Mouse (Mus musculus) testis, adult 2 months (tissue): ENCODE measurements around the gene Tanc1. TPM values are rescaled to one million over a fixed set of nuclear protein-coding genes. Genes with fewer than 3 reads are reported as not detected.

Source experiments
- H3K27ac ChIP-seq: fragments of 200-500 bp; 2 replicates; pipeline ENCODE4 v1.5.1; 2012; ENCODE audit warnings: low read depth, low read length; ENCODE audit not compliant: control insufficient read depth, insufficient read depth
- H3K27me3 ChIP-seq: fragments of 200-500 bp; 2 replicates; pipeline ENCODE4 v1.6.1; 2012; ENCODE audit warnings: mild to moderate bottlenecking, low read length, moderate library complexity; ENCODE audit not compliant: control insufficient read depth, insufficient read depth
- H3K36me3 ChIP-seq: fragments of 200-500 bp; 2 replicates; pipeline ENCODE4 v1.6.1; 2012; ENCODE audit warnings: mild to moderate bottlenecking, low read length; ENCODE audit not compliant: control insufficient read depth, insufficient read depth
- H3K4me1 ChIP-seq: fragments of 200-500 bp; 2 replicates; pipeline ENCODE4 v1.6.1; 2012; ENCODE audit warnings: low read length; ENCODE audit not compliant: control insufficient read depth, insufficient read depth
- H3K4me3 ChIP-seq: fragments of 200-500 bp; 2 replicates; pipeline ENCODE4 v1.5.1; 2012; ENCODE audit warnings: low read depth, mild to moderate bottlenecking, low read length, moderate library complexity, mixed read lengths; ENCODE audit not compliant: control insufficient read depth
- CTCF ChIP-seq: fragments of 200-500 bp; IDR thresholded peaks from 2 replicates; pipeline ENCODE4 v1.5.1; 2012; ENCODE audit warnings: low read depth, mild to moderate bottlenecking, inconsistent platforms, low read length, moderate library complexity; ENCODE audit not compliant: control insufficient read depth, insufficient read depth, insufficient replicate concordance
- POLR2A ChIP-seq: fragments of 200-500 bp; IDR thresholded peaks from 2 replicates; pipeline ENCODE4 v1.6.1; 2012; ENCODE audit warnings: low read depth, mild to moderate bottlenecking, inconsistent platforms, low read length, moderate library complexity; ENCODE audit not compliant: control insufficient read depth
- polyA plus RNA-seq: library from polyadenylated mRNA; depleted of rRNA; stranded (reverse); fragments of >200 nt; gene quantifications from 2 replicates; pipeline ENCODE4 v1.2.3, GENCODE M21; 2012

Tanc1 gene
- polyA plus RNA-seq, 1 experiment, result 7.0 TPM

DNA sequence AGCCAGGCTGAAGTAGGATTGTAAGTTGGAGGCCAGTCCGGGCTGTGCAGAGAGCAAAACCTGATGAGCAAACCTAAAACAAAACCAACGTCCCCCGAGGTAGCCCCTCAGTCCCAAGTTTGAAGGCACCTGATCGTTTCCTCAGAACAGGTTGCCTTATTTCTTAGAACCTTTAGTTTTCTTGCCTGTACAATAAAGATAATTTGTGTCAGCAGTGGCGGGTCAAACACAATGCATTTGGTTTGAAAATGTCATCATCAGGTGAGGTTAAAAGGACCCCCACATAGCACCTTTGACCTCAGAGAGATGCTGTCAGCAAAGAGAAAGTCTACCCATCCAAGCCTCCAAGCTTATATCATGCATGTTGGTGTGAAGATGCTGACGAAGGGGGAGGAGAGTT is 98.9 kb downstream of the Tanc1 start:
- Histone ChIP-seq H3K27me3 (no peaks in the 10 kb centered on the region), H3K36me3 (no peaks in the 10 kb centered on the region), H3K4me1 (peaks cover 2% of the 10 kb centered on the region; the same call in 1 of the 2 replicates), H3K27ac (no peak overlapping the region), H3K4me3 (no peak overlapping the region)
- TF ChIP-seq POLR2A (no peak), CTCF (no peak)

DNA sequence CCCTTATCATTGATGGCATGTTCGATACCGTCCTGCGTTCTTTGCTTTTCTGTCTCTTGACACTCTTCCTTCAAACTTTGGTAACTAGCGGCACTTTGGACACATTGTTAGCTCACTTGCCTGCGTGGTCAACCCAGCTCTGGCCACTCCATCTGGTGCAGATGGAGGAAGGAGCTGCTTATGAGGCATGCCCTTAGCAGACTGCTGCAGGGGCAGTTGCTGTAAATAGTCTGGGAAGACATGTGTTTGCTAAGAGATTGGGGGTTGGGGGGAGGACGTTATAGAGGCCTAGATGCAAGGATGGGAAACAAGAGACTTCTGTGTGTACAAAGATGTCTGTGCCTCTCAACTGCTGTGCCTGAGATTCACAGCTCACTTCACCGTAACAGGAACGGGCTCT is 100.2 kb downstream of the Tanc1 start:
- TF ChIP-seq CTCF, result no peak
- TF ChIP-seq POLR2A, result no peak

DNA sequence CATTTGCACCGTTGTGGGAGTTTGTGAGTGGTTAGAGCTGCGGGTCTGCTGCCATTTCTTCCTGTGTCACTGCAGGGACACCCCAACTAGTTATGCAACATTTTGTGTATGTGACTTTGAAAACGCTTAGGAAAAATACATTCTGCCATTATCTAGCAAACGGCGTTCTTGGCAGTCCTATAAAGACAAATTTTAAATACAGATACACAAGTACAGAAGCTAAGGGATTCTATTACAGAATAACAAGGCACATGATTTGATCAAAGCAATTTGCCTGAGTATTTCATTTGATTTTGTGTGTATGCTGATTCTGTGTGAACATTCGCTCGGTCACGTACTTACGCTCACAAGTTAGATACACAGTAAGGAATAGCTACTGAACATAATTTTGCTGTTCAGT is 100.6 kb downstream of the Tanc1 start:
- no peaks in the 10 kb centered on the region for H3K36me3 ChIP-seq
- no peak overlapping the region for H3K4me3 ChIP-seq
- H3K27ac ChIP-seq, result no peak overlapping the region
- peaks cover 2% of the 10 kb centered on the region; the same call in 1 of the 2 replicates for H3K4me1 ChIP-seq
- TF ChIP-seq CTCF (no peak), POLR2A (no peak)
- no peaks in the 10 kb centered on the region for H3K27me3 ChIP-seq

More for the DNA sequence above, 100.2 kb downstream of the Tanc1 start:
- Histone ChIP-seq H3K27me3 (no peaks in the 10 kb centered on the region), H3K4me3 (no peak overlapping the region), H3K36me3 (no peaks in the 10 kb centered on the region), H3K4me1 (peaks cover 2% of the 10 kb centered on the region; the same call in 1 of the 2 replicates), H3K27ac (no peak overlapping the region)

DNA sequence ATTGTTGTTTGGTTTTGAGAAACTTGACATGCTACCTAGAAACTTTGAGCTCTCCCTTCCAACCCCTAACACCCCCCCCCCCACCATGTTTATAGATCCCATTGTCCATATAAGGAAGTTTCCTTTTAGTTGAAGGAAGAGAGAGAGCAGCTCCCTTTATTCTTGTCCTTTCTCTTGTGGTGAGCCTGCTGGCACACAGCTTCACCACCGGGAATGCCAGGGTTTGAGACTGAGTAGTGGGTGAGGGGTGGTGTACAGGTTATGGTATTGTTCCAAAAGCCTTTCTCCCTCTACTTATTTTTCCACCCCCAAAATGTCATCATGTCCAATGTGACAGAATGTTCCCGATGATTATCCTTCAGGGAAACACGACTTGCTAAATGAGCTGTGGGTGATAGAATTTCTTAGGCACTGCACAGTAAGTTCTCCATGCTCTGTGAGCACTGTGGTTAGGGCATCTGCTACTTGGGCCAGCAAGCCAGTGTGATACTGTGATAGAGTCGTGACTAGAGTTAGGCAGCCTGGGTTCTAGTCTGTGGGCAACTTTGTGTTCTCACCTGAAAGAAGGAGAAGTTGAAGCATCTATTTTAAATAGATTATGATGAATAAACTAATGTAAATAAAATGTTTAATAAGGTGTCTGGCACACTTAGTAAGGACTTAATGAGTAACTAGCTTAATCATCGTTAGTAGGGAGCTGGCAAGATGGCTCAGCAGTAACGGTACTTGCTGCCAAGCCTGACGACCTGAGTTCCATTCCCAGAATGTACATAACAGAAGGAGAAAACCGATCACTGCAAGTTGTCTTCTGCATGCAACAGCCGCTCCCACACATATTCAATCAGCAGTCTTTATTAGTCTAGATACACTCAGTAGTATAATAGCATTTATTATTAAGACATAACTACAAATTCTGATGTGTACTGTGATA is 102.0 kb downstream of the Tanc1 start:
- H3K4me1 ChIP-seq, result no peaks in the 10 kb centered on the region; the same call in 1 of the 2 replicates
- H3K36me3 ChIP-seq, result no peaks in the 10 kb centered on the region
- TF ChIP-seq CTCF (no peak), POLR2A (no peak)
- no peak overlapping the region for H3K4me3 ChIP-seq
- H3K27me3 ChIP-seq, result no peaks in the 10 kb centered on the region
- H3K27ac ChIP-seq, result no peak overlapping the region

- no peak for TF ChIP-seq CTCF
- TF ChIP-seq POLR2A, result no peak
- H3K4me3 ChIP-seq, result no peak overlapping the region
- H3K27ac ChIP-seq, result no peak overlapping the region
- H3K27me3 ChIP-seq, result no peaks in the 10 kb centered on the region
- H3K4me1 ChIP-seq, result no peaks in the 10 kb centered on the region; the same call in 1 of the 2 replicates
- H3K36me3 ChIP-seq, result no peaks in the 10 kb centered on the region
Observed at GRCm38 (mm10) chr2:59714992-59715391, 103.2 kb downstream of the Tanc1 start.

- Histone ChIP-seq H3K36me3 (no peaks in the 10 kb centered on the region), H3K27ac (no peak overlapping the region), H3K27me3 (no peaks in the 10 kb centered on the region), H3K4me1 (no peaks in the 10 kb centered on the region; the same call in 1 of the 2 replicates), H3K4me3 (no peak overlapping the region)
- TF ChIP-seq CTCF, result no peak
- TF ChIP-seq POLR2A, result no peak
Observed at GRCm38 (mm10) chr2:59716461-59716860, 104.6 kb downstream of the Tanc1 start.

DNA sequence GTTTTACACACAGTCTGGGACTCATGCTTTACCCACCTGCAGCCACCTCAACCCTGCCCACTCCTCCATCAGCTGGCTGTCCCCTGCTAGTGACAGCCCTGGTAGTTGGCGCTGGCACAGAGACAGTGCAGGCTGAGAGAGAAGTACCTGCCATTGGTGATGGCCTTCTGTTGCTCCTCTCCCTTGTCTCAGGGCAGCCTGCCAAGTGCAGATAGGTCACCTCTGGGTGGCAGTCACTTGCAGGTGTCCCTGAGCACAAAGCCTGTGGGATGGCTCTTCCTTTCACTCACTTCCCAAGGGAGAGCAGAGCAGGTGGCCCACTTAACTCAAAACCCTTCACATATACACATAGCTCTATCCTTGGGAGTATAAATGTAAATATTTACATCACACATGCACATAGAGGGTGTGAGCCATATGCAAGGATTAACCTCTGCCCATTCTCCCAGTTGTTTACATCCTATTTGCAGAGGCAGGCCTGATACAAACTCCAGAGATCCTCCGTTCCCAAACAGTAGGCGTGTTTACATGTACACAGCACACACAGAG is 106.0 kb downstream of the Tanc1 start:
- Histone ChIP-seq H3K4me1 (no peaks in the 10 kb centered on the region; the same call in 1 of the 2 replicates), H3K27ac (no peak overlapping the region), H3K4me3 (no peak overlapping the region), H3K36me3 (no peaks in the 10 kb centered on the region), H3K27me3 (no peaks in the 10 kb centered on the region)
- TF ChIP-seq POLR2A (no peak), CTCF (no peak)
